Mouse (Mus musculus): ENCODE measurements around the gene Adipor1. TPM values are rescaled to one million over a fixed set of nuclear protein-coding genes. Genes with fewer than 3 reads are reported as not detected.
A peak's percentile ranks its signal among the peaks of the same experiment; 100 is the strongest.

Adipor1 gene
- total and polyA plus RNA-seq, 3 experiments = 55.2 to 109 (median 94.1) TPM

DNA sequence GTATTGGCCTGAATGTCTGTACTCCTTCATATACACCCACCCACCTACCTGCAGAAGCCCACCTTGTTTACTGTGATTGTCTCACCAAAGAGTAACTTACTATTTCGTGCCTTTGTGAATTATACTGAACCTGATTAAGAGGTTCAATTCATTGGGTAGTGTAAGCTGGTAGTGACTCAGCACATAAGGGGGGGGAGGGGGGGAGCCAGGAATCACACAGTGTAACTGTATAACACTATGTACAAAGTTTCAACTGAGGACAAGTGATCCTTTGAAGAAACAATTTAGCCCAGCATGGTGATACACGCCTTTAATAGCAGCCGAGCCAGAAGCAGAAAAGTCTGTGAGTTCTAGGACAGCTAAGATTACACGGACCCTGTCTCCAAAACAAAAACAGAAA, 18.3 kb downstream of the Adipor1 start:
- Histone ChIP-seq H3K79me2 (ENCODE audit: control insufficient read depth, insufficient read depth, low read length, poor library complexity) (no peaks in the 10 kb centered on the region), H3K9me3 (replicated peaks; ENCODE audit: insufficient read depth, low read length) (no peaks in the 10 kb centered on the region), H3K27ac (ENCODE audit: control insufficient read depth, low read depth, low read length) (no peak overlapping the region), H3K9ac (ENCODE audit: control insufficient read depth, low read depth, low read length, poor library complexity, severe bottlenecking) (no peak overlapping the region), H3K36me3 (ENCODE audit: control insufficient read depth in 1 of 2, insufficient read depth in 2 of 2, low read length in 2 of 2) (peaks cover 2 to 17% of the 10 kb centered on the region in 2 experiments), H3K4me3 (ENCODE audit: control insufficient read depth in 1 of 2, insufficient read depth in 1 of 2, low read depth in 2 of 2, low read length in 2 of 2) (no peak overlapping the region), H3K27me3 (ENCODE audit: control insufficient read depth in 1 of 2, insufficient read depth in 2 of 2, low read length in 2 of 2) (no peaks in the 10 kb centered on the region), H3K4me1 (ENCODE audit: control insufficient read depth in 1 of 2, insufficient read depth in 2 of 2, low read length in 2 of 2) (0 out of 4 replicates have a peak, but pooled peaks cover 0 to 2% of the 10 kb centered on the region in 2 experiments)
- no peak for TF ChIP-seq ZKSCAN1 (IDR thresholded peaks at IDR 0.05; ENCODE audit: low read depth, low read length)
- no peak for TF ChIP-seq UBTF (IDR thresholded peaks at IDR 0.05; ENCODE audit: borderline replicate concordance, insufficient read depth, low read depth, low read length)
- no peak for TF ChIP-seq NELFE (IDR thresholded peaks at IDR 0.05; ENCODE audit: low read depth, low read length)
- no peak for TF ChIP-seq MYC (IDR thresholded peaks at IDR 0.05; ENCODE audit: low read depth, low read length)
- no peak for DNase-seq (ENCODE audit: low read depth, low spot score)

- H3K79me2 ChIP-seq (ENCODE audit: control insufficient read depth, insufficient read depth, low read length, poor library complexity) = no peaks in the 10 kb centered on the region
- peak; percentile 74 for DNase-seq (ENCODE audit: low read depth, low spot score)
- H3K27ac ChIP-seq (ENCODE audit: control insufficient read depth, low read depth, low read length) = no peak overlapping the region
- H3K4me3 ChIP-seq (ENCODE audit: control insufficient read depth in 1 of 2, insufficient read depth in 1 of 2, low read depth in 2 of 2, low read length in 2 of 2) = peak overlapping the region; percentile 22 to 39; a peak in 3 of 4 replicates
- TF ChIP-seq RAD21 (IDR thresholded peaks at IDR 0.05; ENCODE audit: low read depth, low read length) (peak; percentile 36), GABPA (IDR thresholded peaks at IDR 0.05; ENCODE audit: low read depth, low read length) (no peak), SMC3 (IDR thresholded peaks at IDR 0.05; ENCODE audit: low read depth, low read length) (peak; percentile 43), MAX (IDR thresholded peaks at IDR 0.05; ENCODE audit: low read length) (no peak), CTCF (IDR thresholded peaks at IDR 0.05 in 2 of 3, conservative IDR thresholded peaks at IDR 0.05 in 1 of 3; ENCODE audit: control insufficient read depth in 1 of 3, insufficient read depth in 1 of 3, low read depth in 2 of 3, low read length in 3 of 3, poor library complexity in 1 of 3, severe bottlenecking in 1 of 3) (peak; percentile 30 to 56 (median 51)), MAZ (IDR thresholded peaks at IDR 0.05; ENCODE audit: low read depth, low read length) (no peak), EP300 (IDR thresholded peaks at IDR 0.05; ENCODE audit: low read depth in 1 of 2, low read length in 2 of 2) (no peak), USF1 (IDR thresholded peaks at IDR 0.05; ENCODE audit: low read depth, low read length) (no peak), ETS1 (IDR thresholded peaks at IDR 0.05; ENCODE audit: low read depth, low read length) (no peak), ZNF384 (IDR thresholded peaks at IDR 0.05; ENCODE audit: low read depth, low read length) (peak; percentile 64), MYB (IDR thresholded peaks at IDR 0.05; ENCODE audit: low read depth, low read length) (no peak), POLR2A (IDR thresholded peaks at IDR 0.05; ENCODE audit: control insufficient read depth in 1 of 2, insufficient read depth in 1 of 2, low read depth in 1 of 2, low read length in 2 of 2, poor library complexity in 1 of 2) (no peak), TCF12 (IDR thresholded peaks at IDR 0.05; ENCODE audit: low read depth, low read length) (no peak), NELFE (IDR thresholded peaks at IDR 0.05; ENCODE audit: low read depth, low read length) (no peak), HCFC1 (IDR thresholded peaks at IDR 0.05; ENCODE audit: low read depth, low read length) (no peak), CHD1 (IDR thresholded peaks at IDR 0.05; ENCODE audit: low read depth, low read length) (no peak), ZMIZ1 (IDR thresholded peaks at IDR 0.05; ENCODE audit: low read depth, low read length) (no peak), UBTF (IDR thresholded peaks at IDR 0.05; ENCODE audit: borderline replicate concordance, insufficient read depth, low read depth, low read length) (no peak), POLR2AphosphoS2 (IDR thresholded peaks at IDR 0.05; ENCODE audit: low read length) (no peak), ZC3H11A (IDR thresholded peaks at IDR 0.05; ENCODE audit: low read depth, low read length) (peak; percentile 26; the same call in 1 of the 2 replicates), GATA1 (IDR thresholded peaks at IDR 0.05; ENCODE audit: low read depth, low read length) (no peak), ZKSCAN1 (IDR thresholded peaks at IDR 0.05; ENCODE audit: low read depth, low read length) (no peak), BHLHE40 (IDR thresholded peaks at IDR 0.05; ENCODE audit: borderline replicate concordance, low read depth, low read length) (no peak), CHD2 (IDR thresholded peaks at IDR 0.05; ENCODE audit: low read length) (no peak), JUND (IDR thresholded peaks at IDR 0.05; ENCODE audit: low read depth, low read length) (no peak), ELF1 (IDR thresholded peaks at IDR 0.05; ENCODE audit: low read depth, low read length) (peak; percentile 29; the same call in 1 of the 2 replicates), E2F4 (IDR thresholded peaks at IDR 0.05; ENCODE audit: borderline replicate concordance, low read depth, low read length) (no peak), SIN3A (IDR thresholded peaks at IDR 0.05; ENCODE audit: low read length) (0 out of 2 replicates have a peak, but pooled peaks have one; percentile 6), NRF1 (IDR thresholded peaks at IDR 0.05; ENCODE audit: insufficient read depth, low read depth, low read length, poor library complexity, severe bottlenecking) (no peak), POLR2AphosphoS5 (IDR thresholded peaks at IDR 0.05; ENCODE audit: borderline replicate concordance, low read depth, low read length) (no peak)
- no peaks in the 10 kb centered on the region for H3K27me3 ChIP-seq (ENCODE audit: control insufficient read depth in 1 of 2, insufficient read depth in 2 of 2, low read length in 2 of 2)
- peak overlapping the region; percentile 47 for H3K9ac ChIP-seq (ENCODE audit: control insufficient read depth, low read depth, low read length, poor library complexity, severe bottlenecking)
- no peaks in the 10 kb centered on the region for H3K9me3 ChIP-seq (replicated peaks; ENCODE audit: insufficient read depth, low read length)
- H3K4me1 ChIP-seq (ENCODE audit: control insufficient read depth in 1 of 2, insufficient read depth in 2 of 2, low read length in 2 of 2) = 0 out of 4 replicates have a peak, but pooled peaks cover 0 to 2% of the 10 kb centered on the region in 2 experiments
- H3K36me3 ChIP-seq (ENCODE audit: control insufficient read depth in 1 of 2, insufficient read depth in 2 of 2, low read length in 2 of 2) = peaks cover 2 to 10% of the 10 kb centered on the region in 2 experiments
Observed at GRCm38 (mm10) chr1:134435414-134435813, 20.2 kb downstream of the Adipor1 start.

Measured in MEL (cell line).